Mouse (Mus musculus) liver (tissue): Measurements from ENCODE around the gene Gng8.

Experiments
- DNase-seq: peaks from one replicate; pipeline ENCODE4 v3.0.0-alpha.2; 2020; ENCODE audit warnings: mixed read lengths

Gene Gng8

DNA sequence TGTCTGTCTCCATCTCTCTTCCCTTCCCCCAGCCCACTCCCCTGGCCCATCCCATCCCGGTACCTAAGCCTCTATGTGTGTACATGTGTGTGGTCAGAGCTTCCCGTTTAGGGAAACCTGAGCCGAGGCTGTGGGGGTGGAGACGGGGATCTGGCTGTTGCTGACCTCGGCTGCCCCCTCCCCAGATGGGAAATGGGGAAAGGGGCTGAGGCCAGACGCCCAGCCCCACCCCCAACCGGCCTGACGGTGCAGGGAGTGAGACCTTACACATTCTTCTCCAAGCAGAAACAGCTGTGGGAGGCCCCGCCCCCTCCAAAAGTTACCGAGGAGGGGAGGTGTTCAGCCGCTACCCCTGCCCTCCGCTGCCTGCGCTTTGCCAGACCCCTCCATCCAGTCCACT lies 15.0 kb upstream of the Gng8 start:
- DNase-seq, result peak; percentile 50

DNA sequence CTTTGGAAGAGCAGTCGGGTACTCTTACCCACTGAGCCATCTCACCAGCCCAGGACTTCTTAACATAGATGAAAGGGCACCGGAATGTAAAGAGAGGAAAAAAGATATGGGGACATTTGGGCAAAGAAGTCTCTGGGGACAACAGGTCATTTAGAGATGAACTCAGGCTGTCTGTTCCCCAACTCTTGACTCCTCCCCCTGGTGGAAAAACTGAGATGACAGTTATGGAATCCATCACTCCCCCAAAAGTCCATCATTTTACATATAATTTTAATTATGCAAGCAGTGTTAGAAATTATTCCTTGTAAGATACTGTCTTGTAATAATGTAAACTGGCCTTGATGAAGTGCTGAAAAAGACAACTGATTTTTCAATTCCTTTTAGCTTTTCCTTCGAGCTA lies 13.9 kb upstream of the Gng8 start:
- no peak for DNase-seq

DNA sequence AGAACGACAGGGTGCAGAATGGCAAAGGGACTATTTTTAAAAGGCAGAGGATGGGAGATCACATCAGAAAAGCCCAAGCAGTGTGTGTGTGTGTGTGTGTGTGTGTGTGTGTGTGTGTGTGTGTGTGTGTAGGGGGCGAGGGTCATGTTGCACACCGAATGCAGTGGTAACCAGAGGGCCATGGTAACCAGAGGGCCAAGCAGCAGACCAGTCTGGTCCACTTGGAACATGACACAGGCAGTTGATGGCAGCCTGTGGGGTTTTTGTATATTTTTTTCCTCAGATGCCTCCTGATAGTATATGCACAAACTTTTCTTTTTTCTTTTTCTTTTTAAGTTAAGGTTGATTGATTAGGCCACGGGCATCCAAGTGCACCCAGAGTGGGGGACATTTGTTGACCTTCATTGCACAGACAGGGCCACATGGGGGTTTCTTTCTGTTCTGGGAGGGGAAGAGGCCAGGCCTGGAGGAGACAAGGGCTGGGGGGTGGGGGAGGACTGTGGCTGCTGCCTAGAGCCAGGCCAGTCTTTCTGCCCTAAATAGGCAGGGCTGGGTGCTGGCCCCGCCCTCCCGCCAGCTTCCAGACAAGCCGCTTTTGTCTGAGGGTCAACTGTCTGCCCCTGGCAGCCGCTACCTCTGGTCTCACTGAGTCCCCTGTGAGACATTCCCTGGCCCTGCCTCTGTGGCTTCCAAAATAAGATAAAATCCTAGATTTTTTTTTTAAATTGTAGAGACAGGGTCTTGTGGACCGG lies 11.6 kb upstream of the Gng8 start:
- peak; percentile 56 for DNase-seq

GRCm38 (mm10) chr7:16880615-16881014 lies 11.0 kb upstream of the Gng8 start:
- DNase-seq, result no peak

DNA sequence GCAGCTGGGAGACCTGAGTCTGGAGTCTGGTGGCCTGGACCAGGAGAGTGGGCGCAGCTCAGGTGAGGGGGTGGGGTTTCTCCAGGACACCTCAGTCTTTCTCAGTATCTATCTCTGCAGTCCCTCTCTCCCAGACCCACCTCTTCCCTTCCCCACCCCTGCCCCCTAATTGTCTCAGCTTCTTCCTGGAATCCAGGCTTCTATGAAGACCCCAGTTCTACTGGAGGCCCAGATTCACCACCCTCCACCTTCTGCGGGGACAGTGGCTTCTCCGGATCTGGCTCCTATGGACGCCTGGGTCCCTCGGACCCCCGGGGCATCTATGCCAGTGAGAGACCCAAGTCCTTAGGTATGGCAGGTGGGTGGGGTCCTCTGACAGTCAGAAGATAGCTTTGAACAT lies 8.4 kb upstream of the Gng8 start:
- no peak for DNase-seq

- DNase-seq, result no peak
Observed at GRCm38 (mm10) chr7:16884334-16884733, 7.3 kb upstream of the Gng8 start.

DNA sequence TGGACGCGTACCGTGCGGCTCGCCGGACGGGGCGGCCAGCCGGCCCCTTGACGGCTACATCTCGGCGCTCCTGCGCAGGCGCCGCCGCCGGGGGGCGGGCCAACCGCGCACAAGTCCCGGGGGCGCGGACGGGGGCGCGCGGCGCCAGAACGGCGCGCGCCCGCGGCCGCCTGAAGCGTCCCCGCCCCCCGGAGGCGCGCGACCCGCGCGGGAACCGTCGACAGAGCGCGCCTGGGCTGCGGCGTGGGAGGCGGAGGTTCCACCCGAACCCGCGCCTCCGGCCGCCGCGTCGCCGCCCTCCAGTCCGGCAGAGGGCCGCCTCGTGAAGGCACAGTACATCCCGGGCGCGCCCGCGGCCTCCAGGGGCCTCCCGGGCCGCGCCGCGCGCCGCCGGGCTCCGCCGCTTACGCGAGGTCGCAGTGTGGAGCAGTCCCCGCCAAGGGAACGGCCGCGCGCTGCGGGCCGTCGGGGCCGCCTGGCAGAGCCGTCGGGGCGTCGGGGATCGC lies 6.3 kb upstream of the Gng8 start:
- DNase-seq, result no peak

- DNase-seq, result no peak
Observed at GRCm38 (mm10) chr7:16885905-16886304, 5.7 kb upstream of the Gng8 start.

GRCm38 (mm10) chr7:16890536-16890935 lies 1.1 kb upstream of the Gng8 start:
- DNase-seq, result no peak

DNA sequence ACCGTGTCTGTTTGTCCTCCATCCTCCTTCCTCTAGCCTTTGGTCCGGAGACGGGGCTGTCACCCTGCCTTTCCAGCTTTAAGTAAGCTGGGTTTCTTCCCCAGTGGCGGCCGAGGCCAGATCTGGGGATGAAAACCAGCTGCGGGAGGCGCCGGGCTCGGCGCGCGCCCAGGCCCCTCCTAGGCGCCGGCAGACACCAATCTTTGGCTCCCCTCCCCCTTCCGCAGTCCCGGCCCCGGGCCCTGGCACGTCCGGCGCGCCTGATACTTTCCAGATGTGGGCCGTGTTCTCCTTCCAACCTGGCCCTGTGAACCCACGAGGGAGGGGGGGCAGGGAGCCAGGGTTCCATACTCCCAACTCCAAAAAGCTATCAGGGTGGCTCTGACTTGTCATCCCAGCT lies 642 bp upstream of the Gng8 start:
- DNase-seq, result peak; percentile 75

DNA sequence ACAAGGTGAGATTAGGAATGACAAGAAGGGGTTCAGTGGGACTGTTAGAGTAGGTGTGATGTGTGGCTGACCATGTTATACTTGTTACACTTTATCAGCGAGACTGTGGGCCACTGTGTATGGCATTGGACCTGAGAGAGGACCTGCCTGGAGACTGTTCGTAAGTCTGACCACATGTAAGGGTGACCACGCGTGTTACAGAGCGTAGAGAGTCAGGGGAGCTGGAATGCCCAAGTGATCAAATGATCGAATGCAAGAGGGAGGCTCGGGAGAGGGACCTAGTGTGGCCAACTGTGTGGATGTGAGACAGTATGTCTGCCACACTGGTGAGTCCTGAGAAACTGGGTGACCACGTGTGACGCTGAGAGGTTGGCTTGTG lies 755 bp downstream of the Gng8 start:
- DNase-seq, result no peak

DNA sequence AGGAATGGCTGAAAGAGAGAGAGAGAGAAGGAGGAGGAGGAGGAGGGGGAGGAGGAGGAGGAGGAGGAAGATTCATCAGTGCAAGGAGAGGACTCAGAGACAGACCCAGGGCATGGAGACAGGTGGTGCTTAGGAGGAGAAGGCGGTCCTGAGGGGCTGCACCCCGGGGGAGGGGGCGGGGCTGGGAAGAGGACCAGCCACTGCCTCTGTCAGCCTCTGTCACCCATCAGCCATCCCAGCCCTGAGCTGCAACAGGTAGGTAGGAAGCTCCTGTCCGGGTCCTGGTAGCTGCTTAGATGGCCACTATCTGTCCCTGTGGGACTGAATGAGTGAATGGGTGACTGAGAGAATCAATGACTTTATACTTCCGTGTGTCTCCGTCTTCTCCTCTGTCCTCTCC lies 2.0 kb downstream of the Gng8 start:
- no peak for DNase-seq

GRCm38 (mm10) chr7:16894279-16894678 lies 2.7 kb downstream of the Gng8 start:
- DNase-seq, result no peak

- peak; percentile 76 for DNase-seq
Observed at GRCm38 (mm10) chr7:16895000-16895399, 3.4 kb downstream of the Gng8 start.

DNA sequence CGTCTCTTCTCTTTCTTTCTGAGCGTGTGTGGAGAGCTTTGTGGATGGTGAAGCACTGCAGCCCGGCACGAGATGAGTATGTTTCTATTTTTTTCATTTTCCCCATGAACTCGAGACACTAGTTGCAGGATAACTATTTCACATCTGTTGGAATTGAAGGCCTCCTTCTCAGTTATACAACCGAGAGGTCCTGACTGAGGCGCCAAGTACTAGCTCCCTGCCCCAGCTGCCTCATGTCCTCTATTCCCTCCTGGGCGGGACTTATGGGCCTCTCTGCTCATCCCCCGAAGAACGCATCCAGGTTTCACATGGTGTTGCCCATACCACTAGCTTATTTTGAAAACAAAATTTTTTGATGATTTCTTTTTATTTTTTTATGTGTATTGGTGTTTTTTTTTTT lies 3.9 kb downstream of the Gng8 start:
- DNase-seq, result no peak

GRCm38 (mm10) chr7:16900526-16900925 lies 8.9 kb downstream of the Gng8 start:
- no peak for DNase-seq

DNA sequence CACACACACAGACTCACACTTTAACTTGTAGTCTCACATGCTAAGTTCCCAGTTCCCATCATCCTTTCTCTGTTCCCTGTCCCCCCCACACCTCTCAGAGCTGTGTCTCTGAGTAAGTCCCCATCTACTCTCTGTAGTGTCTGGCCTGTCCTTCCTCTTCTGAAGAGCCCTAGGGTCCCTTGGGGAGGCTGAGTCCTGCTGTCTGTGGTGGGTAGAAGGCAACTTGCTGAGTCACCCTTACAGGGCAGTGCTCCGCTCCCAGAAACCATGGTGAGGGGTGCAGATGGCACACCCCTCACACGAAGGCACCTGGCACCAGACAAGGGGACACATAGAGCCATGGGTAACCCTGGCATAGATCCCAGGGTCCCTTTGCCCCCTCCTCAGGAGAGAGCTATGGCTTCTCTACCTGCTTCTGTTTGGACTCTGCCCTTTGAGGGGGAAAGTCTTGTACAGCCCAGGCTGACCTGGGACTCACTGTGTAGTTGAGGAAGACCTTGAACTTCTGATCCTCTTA lies 11.9 kb downstream of the Gng8 start:
- DNase-seq, result no peak

DNA sequence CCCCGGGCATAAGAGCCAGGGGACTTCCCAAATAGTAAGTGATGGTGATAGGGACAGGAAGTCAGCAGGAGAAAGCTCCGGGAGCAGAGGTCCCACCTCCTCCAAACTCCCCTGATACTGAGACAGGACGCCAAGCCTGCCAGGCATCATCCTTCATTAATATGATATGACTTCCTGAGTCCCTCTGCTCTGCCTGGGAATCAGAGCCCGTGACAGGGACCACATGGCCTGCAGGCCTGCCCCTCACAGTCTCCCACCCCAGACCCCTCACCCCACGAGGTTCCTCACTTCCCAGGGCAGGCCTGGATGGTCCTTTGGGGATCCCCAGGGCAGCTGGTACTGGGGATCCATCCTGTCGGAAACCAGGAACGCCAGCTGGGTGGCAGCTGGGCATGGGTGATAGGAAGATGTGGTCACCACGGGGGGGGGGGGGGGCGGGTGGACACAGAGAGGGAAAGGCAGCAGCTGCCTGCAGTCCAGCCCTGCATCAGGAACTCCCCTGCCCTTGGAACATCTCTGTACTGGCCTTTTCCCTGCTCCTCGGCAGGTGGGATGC lies 12.6 kb downstream of the Gng8 start:
- DNase-seq, result no peak

GRCm38 (mm10) chr7:16905491-16906021 lies 14.0 kb downstream of the Gng8 start:
- DNase-seq, result peak; percentile 47

GRCm38 (mm10) chr7:16906281-16906680 lies 14.7 kb downstream of the Gng8 start, which contains the start of gene Ptgir:
Gene Ptgir, plus strand, starts transcription at chr7:16906490.
- peak; percentile 48 for DNase-seq

- DNase-seq, result no peak
Observed at GRCm38 (mm10) chr7:16906889-16907559, 15.4 kb downstream of the Gng8 start.

GRCm38 (mm10) chr7:16907842-16908241 lies 16.3 kb downstream of the Gng8 start:
- no peak for DNase-seq

GRCm38 (mm10) chr7:16908367-16908766 lies 16.8 kb downstream of the Gng8 start:
- no peak for DNase-seq

GRCm38 (mm10) chr7:16908859-16909258 lies 17.3 kb downstream of the Gng8 start:
- DNase-seq, result no peak
